Mouse (Mus musculus): ENCODE measurements at regions not wholly inside any gene's neighbourhood (a gene's known extent, or its start where the extent isn't known, plus 50 kb on each side); places are given as distances from the start of the nearest gene placed in this dataset.

DNA sequence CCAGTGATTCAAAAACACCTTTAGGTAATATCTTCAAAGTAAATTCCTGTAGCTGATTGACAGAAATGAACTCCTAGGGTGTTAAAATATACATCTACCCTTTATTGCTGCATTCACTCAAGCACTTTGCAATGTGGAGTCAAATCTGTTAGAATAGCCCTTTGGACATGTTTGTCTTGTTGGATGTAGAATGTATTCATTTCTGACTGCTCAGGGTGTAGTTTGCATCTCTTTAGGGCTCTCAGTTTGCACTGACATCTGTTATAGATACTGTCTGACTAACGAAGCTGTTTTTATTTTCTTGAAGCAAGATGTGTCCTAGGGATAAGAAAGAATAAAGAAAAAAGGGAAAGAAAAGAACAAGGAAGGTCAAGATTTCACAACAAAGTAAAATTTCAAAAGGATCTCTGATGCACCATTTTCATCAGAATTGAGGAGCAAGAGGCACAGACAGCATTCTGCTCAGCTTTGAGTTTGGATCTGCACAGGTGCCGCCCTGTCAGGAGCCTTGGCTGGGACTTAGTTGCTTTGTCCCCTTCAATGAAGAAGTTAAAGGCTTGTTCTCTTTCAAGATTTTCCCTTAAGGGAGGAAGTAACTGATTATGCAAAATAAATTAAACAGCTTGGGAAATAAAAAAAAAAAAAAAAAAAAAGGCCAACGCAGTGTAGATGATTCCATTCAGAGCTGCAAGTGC is 308.1 kb downstream of the Serpinb8 start:
- Histone ChIP-seq H3K4me1 (replicated peaks; ENCODE audit: control insufficient read depth, insufficient read depth, low read length) (no peaks in the 10 kb centered on the region), H3K9ac (ENCODE audit: low read depth, low read length) (no peak overlapping the region), H3K27ac (ENCODE audit: low read depth, low read length) (no peak overlapping the region), H3K4me3 (ENCODE audit: low read depth, low read length) (no peak overlapping the region), H3K4me2 (no peak overlapping the region), H3K9me3 (ENCODE audit: control insufficient read depth, low read length) (no peaks in the 10 kb centered on the region), H3K27me3 (replicated peaks; ENCODE audit: control insufficient read depth, insufficient read depth, low read length) (no peaks in the 10 kb centered on the region), H3K36me3 (ENCODE audit: control insufficient read depth, insufficient read depth, low read length) (no peaks in the 10 kb centered on the region)
- WGBS: 59% methylated on average over 3 of the region's 3 CpGs
- DNase-seq (ENCODE audit: low spot score) (no peak), ATAC-seq (replicated peaks; ENCODE audit: low FRiP score) (no peak)

GRCm38 (mm10) chr1:107899261-107899660 is 309.5 kb downstream of the Serpinb8 start:
- ATAC-seq (replicated peaks; ENCODE audit: low FRiP score): no peak
- WGBS: 85% methylated on average over 4 of the region's 4 CpGs
- no peak overlapping the region for H3K4me2 ChIP-seq
- no peaks in the 10 kb centered on the region for H3K36me3 ChIP-seq (ENCODE audit: control insufficient read depth, insufficient read depth, low read length)
- H3K27me3 ChIP-seq (replicated peaks; ENCODE audit: control insufficient read depth, insufficient read depth, low read length): no peaks in the 10 kb centered on the region
- DNase-seq (ENCODE audit: low spot score): no peak
- H3K4me1 ChIP-seq (replicated peaks; ENCODE audit: control insufficient read depth, insufficient read depth, low read length): no peaks in the 10 kb centered on the region
- H3K27ac ChIP-seq (ENCODE audit: low read depth, low read length): no peak overlapping the region
- H3K9me3 ChIP-seq (ENCODE audit: control insufficient read depth, low read length): no peaks in the 10 kb centered on the region
- H3K4me3 ChIP-seq (ENCODE audit: low read depth, low read length): no peak overlapping the region
- H3K9ac ChIP-seq (ENCODE audit: low read depth, low read length): no peak overlapping the region

GRCm38 (mm10) chr1:107900449-107900848 is 310.6 kb downstream of the Serpinb8 start:
- no peaks in the 10 kb centered on the region for H3K27me3 ChIP-seq (replicated peaks; ENCODE audit: control insufficient read depth, insufficient read depth, low read length)
- H3K4me1 ChIP-seq (replicated peaks; ENCODE audit: control insufficient read depth, insufficient read depth, low read length): no peaks in the 10 kb centered on the region
- DNase-seq (ENCODE audit: low spot score) (no peak), ATAC-seq (replicated peaks; ENCODE audit: low FRiP score) (no peak)
- H3K4me2 ChIP-seq: no peak overlapping the region
- H3K9me3 ChIP-seq (ENCODE audit: control insufficient read depth, low read length): no peaks in the 10 kb centered on the region
- H3K27ac ChIP-seq (ENCODE audit: low read depth, low read length): no peak overlapping the region
- 76% methylated on average over 2 of the region's 2 CpGs for WGBS
- no peak overlapping the region for H3K9ac ChIP-seq (ENCODE audit: low read depth, low read length)
- H3K36me3 ChIP-seq (ENCODE audit: control insufficient read depth, insufficient read depth, low read length): no peaks in the 10 kb centered on the region
- no peak overlapping the region for H3K4me3 ChIP-seq (ENCODE audit: low read depth, low read length)

DNA sequence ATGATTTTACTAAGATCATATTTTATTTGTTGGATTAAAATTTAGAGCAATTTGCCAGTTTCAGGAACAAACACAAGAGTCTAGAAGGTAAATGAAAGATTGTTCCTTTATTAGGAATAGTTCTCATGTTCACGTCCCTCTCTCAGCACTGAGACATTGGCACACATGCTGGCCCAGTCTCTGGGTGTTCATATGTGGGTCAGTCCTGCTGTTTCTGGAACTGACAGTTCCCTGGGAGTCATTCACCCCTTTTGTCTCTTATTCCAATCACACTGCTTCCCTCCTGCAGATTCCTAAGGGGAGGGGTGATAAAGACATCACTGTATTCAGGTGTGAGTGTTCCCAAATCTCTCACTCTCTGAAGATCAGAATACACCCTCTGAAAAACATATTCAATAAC is 311.1 kb downstream of the Serpinb8 start:
- Histone ChIP-seq H3K9ac (ENCODE audit: low read depth, low read length) (no peak overlapping the region), H3K4me2 (no peak overlapping the region), H3K27ac (ENCODE audit: low read depth, low read length) (no peak overlapping the region), H3K4me3 (ENCODE audit: low read depth, low read length) (no peak overlapping the region), H3K4me1 (replicated peaks; ENCODE audit: control insufficient read depth, insufficient read depth, low read length) (no peaks in the 10 kb centered on the region), H3K36me3 (ENCODE audit: control insufficient read depth, insufficient read depth, low read length) (no peaks in the 10 kb centered on the region), H3K27me3 (replicated peaks; ENCODE audit: control insufficient read depth, insufficient read depth, low read length) (no peaks in the 10 kb centered on the region), H3K9me3 (ENCODE audit: control insufficient read depth, low read length) (no peaks in the 10 kb centered on the region)
- ATAC-seq (replicated peaks; ENCODE audit: low FRiP score): no peak
- no peak for DNase-seq (ENCODE audit: low spot score)
- WGBS: 68% methylated on average over 1 of the region's 1 CpGs

- Histone ChIP-seq H3K9me3 (ENCODE audit: control insufficient read depth, low read length) (no peaks in the 10 kb centered on the region), H3K9ac (ENCODE audit: low read depth, low read length) (no peak overlapping the region), H3K4me2 (no peak overlapping the region), H3K27me3 (replicated peaks; ENCODE audit: control insufficient read depth, insufficient read depth, low read length) (no peaks in the 10 kb centered on the region), H3K27ac (ENCODE audit: low read depth, low read length) (no peak overlapping the region), H3K4me1 (replicated peaks; ENCODE audit: control insufficient read depth, insufficient read depth, low read length) (no peaks in the 10 kb centered on the region), H3K36me3 (ENCODE audit: control insufficient read depth, insufficient read depth, low read length) (no peaks in the 10 kb centered on the region), H3K4me3 (ENCODE audit: low read depth, low read length) (no peak overlapping the region)
- DNase-seq (ENCODE audit: low spot score): no peak
- WGBS: 71% methylated on average over 4 of the region's 4 CpGs
- ATAC-seq (replicated peaks; ENCODE audit: low FRiP score): no peak
Observed at GRCm38 (mm10) chr1:107908236-107909063, 318.6 kb downstream of the Serpinb8 start.

DNA sequence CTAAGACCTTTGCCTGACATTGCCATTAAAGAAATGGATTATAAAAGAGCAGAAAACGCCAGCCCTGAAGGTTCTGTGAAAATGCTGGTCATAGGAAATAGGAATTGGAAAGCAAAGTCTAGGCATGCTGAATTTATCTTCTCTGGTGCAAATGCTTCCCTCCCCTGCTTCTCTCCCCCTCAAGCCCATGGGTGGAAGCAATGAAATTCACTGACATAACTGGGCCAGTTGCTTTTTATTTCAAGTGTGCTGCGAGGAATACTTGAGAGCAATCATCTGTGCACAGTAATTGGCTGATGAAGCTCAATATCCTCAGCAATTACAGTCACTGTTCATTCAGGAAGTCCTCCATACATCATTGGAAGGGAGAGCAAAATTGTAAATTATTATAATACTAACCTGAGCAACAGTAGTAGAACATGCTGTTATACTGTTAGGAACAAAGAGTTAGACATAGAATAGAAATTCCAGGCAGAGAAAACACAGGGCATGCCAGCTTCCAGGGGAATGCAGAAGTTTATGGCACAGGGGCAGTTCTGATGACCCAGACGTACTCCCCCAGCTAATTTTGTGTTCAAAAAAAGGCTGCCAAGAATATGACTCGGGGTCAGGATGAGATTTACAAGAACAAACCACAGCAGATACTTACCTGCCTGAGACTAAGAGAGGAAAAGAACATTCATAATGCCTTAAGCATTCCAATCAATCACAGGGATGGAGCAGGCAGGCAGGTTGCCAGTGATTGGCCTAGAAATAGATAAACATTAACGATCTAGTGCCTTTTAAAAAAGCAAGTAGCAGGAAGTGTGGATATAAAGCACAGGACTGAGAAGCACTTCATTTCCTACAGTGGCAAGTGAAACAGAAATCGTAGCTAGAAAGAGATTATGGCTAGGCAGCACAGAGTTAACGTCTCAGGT is 325.1 kb downstream of the Serpinb8 start:
- Histone ChIP-seq H3K4me2 (no peak overlapping the region), H3K36me3 (ENCODE audit: control insufficient read depth, insufficient read depth, low read length) (no peaks in the 10 kb centered on the region), H3K27me3 (replicated peaks; ENCODE audit: control insufficient read depth, insufficient read depth, low read length) (no peaks in the 10 kb centered on the region), H3K27ac (ENCODE audit: low read depth, low read length) (no peak overlapping the region), H3K9ac (ENCODE audit: low read depth, low read length) (no peak overlapping the region), H3K9me3 (ENCODE audit: control insufficient read depth, low read length) (no peaks in the 10 kb centered on the region), H3K4me3 (ENCODE audit: low read depth, low read length) (no peak overlapping the region), H3K4me1 (replicated peaks; ENCODE audit: control insufficient read depth, insufficient read depth, low read length) (no peaks in the 10 kb centered on the region; the same call in 1 of the 2 replicates)
- WGBS: 49% methylated on average over 7 of the region's 7 CpGs
- DNase-seq (ENCODE audit: low spot score) (no peak), ATAC-seq (replicated peaks; ENCODE audit: low FRiP score) (no peak)

DNA sequence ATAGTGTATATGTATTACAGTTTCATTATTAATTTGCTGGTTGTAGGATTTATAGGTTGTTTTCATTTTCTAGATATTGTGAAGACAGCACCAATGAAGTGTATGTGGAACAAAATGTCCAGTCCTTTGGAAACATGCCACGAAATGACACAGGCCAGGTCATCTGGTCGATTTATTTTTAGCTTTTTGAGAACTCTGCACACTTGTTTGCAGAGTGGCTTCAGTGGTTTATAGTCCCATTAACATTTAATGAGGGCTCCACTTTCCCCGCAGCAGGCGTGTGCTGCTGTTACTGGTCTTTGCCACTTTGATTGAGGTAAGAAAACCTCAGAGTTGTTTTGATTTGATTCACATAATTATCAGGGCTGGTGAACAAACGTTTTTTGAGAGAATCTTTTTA is 327.2 kb downstream of the Serpinb8 start:
- Histone ChIP-seq H3K4me3 (ENCODE audit: low read depth, low read length) (no peak overlapping the region), H3K27me3 (replicated peaks; ENCODE audit: control insufficient read depth, insufficient read depth, low read length) (no peaks in the 10 kb centered on the region), H3K9me3 (ENCODE audit: control insufficient read depth, low read length) (no peaks in the 10 kb centered on the region), H3K4me2 (no peak overlapping the region), H3K9ac (ENCODE audit: low read depth, low read length) (no peak overlapping the region), H3K36me3 (ENCODE audit: control insufficient read depth, insufficient read depth, low read length) (no peaks in the 10 kb centered on the region), H3K4me1 (replicated peaks; ENCODE audit: control insufficient read depth, insufficient read depth, low read length) (no peaks in the 10 kb centered on the region; the same call in 1 of the 2 replicates), H3K27ac (ENCODE audit: low read depth, low read length) (no peak overlapping the region)
- DNase-seq (ENCODE audit: low spot score): no peak
- no peak for ATAC-seq (replicated peaks; ENCODE audit: low FRiP score)
- WGBS: 58% methylated on average over 5 of the region's 5 CpGs

- no peak overlapping the region for H3K9ac ChIP-seq (ENCODE audit: low read depth, low read length)
- H3K27ac ChIP-seq (ENCODE audit: low read depth, low read length): no peak overlapping the region
- H3K4me2 ChIP-seq: no peak overlapping the region
- H3K9me3 ChIP-seq (ENCODE audit: control insufficient read depth, low read length): no peaks in the 10 kb centered on the region
- no peak overlapping the region for H3K4me3 ChIP-seq (ENCODE audit: low read depth, low read length)
- ATAC-seq (replicated peaks; ENCODE audit: low FRiP score) (no peak), DNase-seq (ENCODE audit: low spot score) (no peak)
- no peaks in the 10 kb centered on the region for H3K27me3 ChIP-seq (replicated peaks; ENCODE audit: control insufficient read depth, insufficient read depth, low read length)
- H3K4me1 ChIP-seq (replicated peaks; ENCODE audit: control insufficient read depth, insufficient read depth, low read length): no peaks in the 10 kb centered on the region
- H3K36me3 ChIP-seq (ENCODE audit: control insufficient read depth, insufficient read depth, low read length): no peaks in the 10 kb centered on the region
- WGBS: 73% methylated on average over 5 of the region's 5 CpGs
Observed at GRCm38 (mm10) chr1:107941601-107942270, 351.9 kb downstream of the Serpinb8 start.

Measured in liver, embryonic 11.5 days (tissue).